Mouse (Mus musculus): ENCODE measurements around the gene Pnma1. TPM values are rescaled to one million over a fixed set of nuclear protein-coding genes. Genes with fewer than 3 reads are reported as not detected.

The Pnma1 gene
- total RNA-seq, 2 experiments from 2014 or later: 4.8 to 5.1 TPM

DNA sequence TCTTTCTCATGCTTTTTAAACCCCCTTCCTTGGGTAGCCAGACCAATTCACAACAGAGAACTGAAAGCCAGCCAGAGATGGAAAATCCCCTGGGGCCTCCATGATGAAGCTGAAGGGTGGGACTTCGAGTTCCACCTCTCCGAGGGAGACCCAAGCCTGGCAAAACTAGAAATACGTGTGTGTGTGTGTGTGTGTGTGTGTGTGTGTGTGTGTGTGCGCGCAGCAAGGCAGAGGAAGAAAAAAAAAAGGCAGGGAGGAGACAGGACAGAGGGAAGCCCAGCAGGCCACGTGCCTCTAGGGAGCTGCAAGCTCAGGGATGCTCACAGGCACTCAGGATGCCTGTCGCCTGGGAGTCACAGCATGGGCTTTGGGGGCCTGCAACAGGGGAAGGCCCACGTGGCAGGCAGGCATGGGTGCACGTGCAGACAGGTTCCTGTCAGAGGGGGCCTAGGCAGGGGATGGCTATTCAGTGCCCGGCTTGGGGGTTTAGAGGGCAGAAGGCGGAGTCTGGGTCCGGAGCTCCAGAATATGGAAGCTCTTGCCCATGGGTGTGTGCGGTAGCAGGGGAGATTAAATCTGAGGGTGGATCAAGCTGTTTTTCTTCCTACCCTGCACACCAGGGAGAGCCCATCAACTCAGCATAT is 28.0 kb upstream of the Pnma1 start:
- Histone ChIP-seq H3K27ac (peak overlapping the region; percentile 94), H3K4me3 (peak overlapping the region; percentile 43)
- intact Hi-C loops (cut with DNase I): loop anchor here (1.0 kb wide), 1 partner anchor 42 kb away; the partner anchor contains the start of gene Elmsan1
- DNase-seq (ENCODE audit: extremely low spot score in 1 of 2, low spot score in 2 of 2): no peak
- no peak for TF ChIP-seq CTCF (IDR thresholded peaks at IDR 0.05)

DNA sequence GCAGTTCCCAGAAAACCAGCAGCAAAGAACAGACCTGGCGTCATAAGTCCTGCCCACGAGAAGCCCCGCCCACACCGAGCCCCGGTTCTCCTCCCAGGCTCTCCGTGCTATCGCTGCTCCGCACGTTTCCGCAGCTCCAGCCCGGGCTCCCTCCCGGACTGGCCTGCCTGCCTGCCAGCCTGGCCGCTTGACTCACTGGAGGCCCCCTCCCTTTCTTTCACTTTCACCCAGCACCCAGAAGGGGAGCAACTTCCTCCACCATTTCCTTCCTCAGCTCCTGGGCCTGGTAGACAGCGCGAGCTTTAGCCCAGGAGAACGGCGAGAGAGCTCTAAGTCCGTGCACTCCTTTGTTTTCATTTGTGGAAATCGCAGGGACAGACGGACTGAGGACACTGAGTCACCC is 27.4 kb upstream of the Pnma1 start:
- TF ChIP-seq CTCF (IDR thresholded peaks at IDR 0.05): no peak; the same call in 1 of the 2 replicates
- Histone ChIP-seq H3K27ac (peak overlapping the region; percentile 94), H3K4me3 (peak overlapping the region; percentile 43)
- intact Hi-C loops (cut with DNase I): loop anchor here (1.0 to 2.0 kb wide), 2 partner anchors 17 to 43 kb away; partner anchors contain the start of gene Elmsan1
- DNase-seq (ENCODE audit: extremely low spot score in 1 of 2, low spot score in 2 of 2): peak; percentile 83 to 86

DNA sequence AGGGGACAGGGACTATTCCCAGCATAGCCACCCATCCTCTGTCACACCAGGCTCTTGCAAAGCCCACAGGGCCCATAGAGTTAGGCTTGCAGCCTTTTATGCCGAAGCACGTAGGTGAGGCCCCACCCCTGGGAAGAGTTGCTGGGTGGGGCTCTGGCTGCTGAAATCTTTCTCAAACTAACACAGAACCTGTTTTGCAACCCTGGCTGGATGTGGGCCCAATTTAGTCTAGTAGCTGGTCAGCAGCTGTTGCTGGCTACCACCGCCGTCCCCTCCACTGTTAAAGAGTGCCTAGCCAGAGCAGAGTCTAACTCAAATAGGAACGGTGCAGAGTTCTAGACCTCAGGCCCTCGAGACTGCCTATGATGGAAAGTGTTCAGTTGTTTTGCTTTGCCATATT is 26.6 kb upstream of the Pnma1 start:
- no peak for DNase-seq (ENCODE audit: extremely low spot score in 1 of 2, low spot score in 2 of 2)
- intact Hi-C loops (cut with DNase I): loop anchor here (2.0 kb wide), 1 partner anchor 18 kb away; no protein-coding TSS in a partner anchor
- Histone ChIP-seq H3K27ac (peak overlapping the region; percentile 94), H3K4me3 (no peak overlapping the region)
- no peak for TF ChIP-seq CTCF (IDR thresholded peaks at IDR 0.05)

DNA sequence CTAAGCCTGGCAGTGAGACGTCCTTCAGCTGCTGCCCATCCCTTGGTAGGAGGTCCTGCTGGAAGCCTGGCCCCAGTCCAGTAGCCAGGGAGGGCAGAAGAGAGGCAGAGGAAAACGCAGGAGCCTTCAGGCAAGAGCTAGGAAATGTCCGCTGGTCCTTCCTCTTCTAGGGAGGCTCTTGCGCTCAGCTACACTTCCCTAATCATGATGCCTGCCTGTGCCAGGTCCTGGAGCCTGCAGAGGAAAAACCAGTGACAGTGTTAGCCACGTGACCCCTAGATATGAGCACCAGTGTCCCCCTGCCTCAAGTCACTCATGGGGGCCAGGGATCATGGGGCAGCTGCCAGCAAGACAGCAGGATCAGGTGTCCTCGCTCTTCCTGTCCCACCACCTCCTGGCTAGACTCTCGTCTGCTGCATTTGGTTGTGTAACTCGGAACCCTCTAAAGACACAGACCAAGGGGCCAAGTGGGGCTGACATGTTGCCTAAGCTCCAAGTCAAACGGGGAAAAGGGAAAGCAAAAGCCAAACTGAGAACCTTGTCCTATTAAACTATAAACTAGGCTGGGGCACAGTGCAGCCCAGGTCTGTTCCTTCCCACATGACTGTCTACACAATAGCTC is 26.0 kb upstream of the Pnma1 start:
- TF ChIP-seq CTCF (IDR thresholded peaks at IDR 0.05): no peak
- intact Hi-C loops (cut with DNase I): loop anchor here (2.0 kb wide), 1 partner anchor 18 kb away; no protein-coding TSS in a partner anchor
- Histone ChIP-seq H3K4me3 (no peak overlapping the region), H3K27ac (peak overlapping the region; percentile 25; the same call in 1 of the 2 replicates)
- DNase-seq (ENCODE audit: extremely low spot score in 1 of 2, low spot score in 2 of 2): no peak

DNA sequence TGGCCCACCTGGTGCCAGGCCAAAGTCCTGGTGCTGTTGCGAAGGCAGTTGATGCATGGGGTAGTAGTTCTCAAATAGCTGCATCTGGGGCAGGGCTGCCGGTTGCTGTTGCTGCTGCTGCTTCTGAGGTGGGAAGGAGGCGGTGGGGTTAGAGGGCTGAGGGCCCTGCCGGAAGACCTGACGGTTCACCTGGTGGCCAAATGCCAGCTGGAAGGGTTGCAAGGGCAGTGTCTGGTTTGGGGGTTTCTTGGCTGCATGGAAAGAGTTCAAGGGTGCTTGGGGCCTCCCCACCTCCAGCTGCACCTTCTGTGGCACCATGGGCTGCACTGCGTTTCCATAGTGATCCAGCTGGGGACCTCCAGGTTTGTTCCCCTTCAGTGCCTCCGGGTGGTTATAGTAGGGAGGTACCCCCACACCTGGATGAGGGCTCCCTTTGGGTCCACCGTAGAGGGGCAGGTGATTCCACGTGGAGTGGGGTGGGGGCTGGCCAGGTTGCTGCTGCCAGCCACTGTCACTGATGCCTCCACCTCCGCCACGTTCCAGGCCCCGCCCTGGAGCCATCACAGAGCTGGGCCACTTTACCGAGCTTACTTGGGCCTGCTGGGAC is 25.1 kb upstream of the Pnma1 start:
- no peak for TF ChIP-seq CTCF (IDR thresholded peaks at IDR 0.05)
- no peak for DNase-seq (ENCODE audit: extremely low spot score in 1 of 2, low spot score in 2 of 2)
- Histone ChIP-seq H3K4me3 (no peak overlapping the region), H3K27ac (peak overlapping the region; percentile 32; the same call in 1 of the 2 replicates)
- intact Hi-C loops (cut with DNase I): no loop called here

DNA sequence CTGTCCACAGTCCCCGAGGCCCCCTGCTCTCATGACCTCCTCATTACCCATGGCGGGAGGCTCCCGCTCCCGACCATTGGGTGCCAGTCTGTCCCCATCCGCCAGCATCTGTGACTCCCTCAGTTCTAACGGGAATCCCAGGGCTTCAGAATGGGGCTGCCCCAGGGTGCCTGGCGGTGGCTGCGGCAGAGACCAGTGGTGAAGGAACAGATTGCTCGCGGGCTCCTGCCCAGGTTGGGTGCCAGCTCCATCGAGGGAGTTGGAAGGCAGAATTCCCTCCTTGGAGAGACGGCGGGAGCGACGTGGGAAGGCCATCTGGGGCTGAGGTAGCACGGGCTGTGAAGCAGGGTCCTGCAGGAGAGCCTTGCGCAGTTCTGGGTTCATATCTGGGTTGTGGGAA is 24.6 kb upstream of the Pnma1 start:
- no peak for TF ChIP-seq CTCF (IDR thresholded peaks at IDR 0.05)
- no peak overlapping the region; the same call in 1 of the 2 replicates for H3K27ac ChIP-seq
- no peak for DNase-seq (ENCODE audit: extremely low spot score in 1 of 2, low spot score in 2 of 2)
- no peak overlapping the region for H3K4me3 ChIP-seq
- intact Hi-C loops (cut with DNase I): no loop called here

DNA sequence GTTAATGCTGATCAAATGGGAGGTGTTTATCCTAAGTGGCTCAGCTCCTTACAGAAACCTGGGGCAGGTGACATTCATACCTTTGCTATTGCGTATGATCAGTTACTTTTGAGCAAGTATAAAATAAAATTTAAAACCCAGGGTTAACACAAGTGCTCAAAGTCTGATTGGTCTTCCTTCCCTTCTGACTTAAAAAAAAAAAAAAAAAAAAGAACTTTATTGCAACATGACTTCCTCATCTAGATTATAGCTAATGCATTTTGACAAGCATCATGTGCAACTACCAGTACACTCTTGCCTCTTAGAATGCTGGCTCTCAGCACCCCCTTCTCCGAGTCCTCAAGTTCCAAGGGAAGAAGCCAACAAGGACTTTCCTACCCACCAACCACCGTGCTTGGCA is 23.9 kb upstream of the Pnma1 start:
- H3K27ac ChIP-seq: no peak overlapping the region
- intact Hi-C loops (cut with DNase I): no loop called here
- no peak overlapping the region for H3K4me3 ChIP-seq
- DNase-seq (ENCODE audit: extremely low spot score in 1 of 2, low spot score in 2 of 2): no peak
- TF ChIP-seq CTCF (IDR thresholded peaks at IDR 0.05): no peak

DNA sequence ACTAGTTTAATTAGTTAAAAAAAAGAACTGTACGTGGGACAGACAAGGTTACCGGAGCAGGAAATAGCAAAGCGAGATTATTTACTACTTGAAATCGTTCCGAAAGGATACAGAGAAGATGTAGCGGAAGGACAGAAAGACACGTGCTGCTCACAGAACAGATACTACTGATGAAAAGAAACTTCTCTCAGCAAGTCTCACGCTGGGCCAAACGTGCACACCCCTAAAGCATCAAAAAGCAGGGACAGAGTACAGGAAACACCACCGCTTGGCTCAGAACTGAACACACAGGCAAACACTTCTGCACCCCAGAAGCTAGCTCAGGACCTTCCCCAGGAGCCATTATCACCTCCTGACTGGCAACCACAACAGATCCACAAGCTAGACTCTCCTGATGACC is 22.3 kb upstream of the Pnma1 start:
- Histone ChIP-seq H3K27ac (no peak overlapping the region), H3K4me3 (no peak overlapping the region)
- no peak for DNase-seq (ENCODE audit: extremely low spot score in 1 of 2, low spot score in 2 of 2)
- intact Hi-C loops (cut with DNase I): no loop called here
- no peak for TF ChIP-seq CTCF (IDR thresholded peaks at IDR 0.05)

DNA sequence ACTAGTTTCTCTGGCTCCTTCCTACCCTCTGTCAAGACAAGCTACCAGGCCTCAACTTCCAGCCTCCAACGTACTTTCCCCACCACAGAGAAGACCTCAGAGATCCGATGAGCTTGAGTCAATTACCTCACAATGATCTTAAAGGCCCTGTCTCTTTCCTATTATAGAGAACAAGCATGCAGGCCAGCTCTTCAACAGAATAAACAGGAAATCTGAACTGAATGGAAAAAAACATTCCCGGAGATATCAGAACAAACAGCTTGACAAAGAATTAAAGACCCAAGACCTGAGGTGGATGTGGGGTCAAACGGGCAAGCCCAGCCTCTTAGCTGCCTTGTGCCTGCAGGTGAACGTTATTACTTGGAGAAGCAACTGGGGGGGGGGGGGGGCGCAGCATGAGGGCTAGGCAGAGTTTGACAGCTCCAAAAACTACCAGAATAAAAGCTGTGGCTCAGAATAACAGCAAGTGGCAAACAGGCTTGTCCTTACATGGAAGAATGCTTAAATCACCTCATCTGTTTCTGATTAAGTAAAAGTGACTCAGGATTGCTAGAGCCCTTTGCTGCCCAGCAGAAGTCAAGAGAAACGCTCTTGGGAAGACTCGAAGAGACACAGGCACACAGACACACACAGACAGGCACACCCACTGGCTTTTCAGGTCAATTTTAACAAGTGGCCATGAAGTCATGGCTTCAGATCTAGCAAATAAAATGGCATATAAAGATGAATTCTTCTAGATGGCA is 17.5 kb upstream of the Pnma1 start:
- intact Hi-C loops (cut with DNase I): no loop called here
- H3K4me3 ChIP-seq: no peak overlapping the region
- H3K27ac ChIP-seq: no peak overlapping the region
- TF ChIP-seq CTCF (IDR thresholded peaks at IDR 0.05): no peak
- no peak for DNase-seq (ENCODE audit: extremely low spot score in 1 of 2, low spot score in 2 of 2)

DNA sequence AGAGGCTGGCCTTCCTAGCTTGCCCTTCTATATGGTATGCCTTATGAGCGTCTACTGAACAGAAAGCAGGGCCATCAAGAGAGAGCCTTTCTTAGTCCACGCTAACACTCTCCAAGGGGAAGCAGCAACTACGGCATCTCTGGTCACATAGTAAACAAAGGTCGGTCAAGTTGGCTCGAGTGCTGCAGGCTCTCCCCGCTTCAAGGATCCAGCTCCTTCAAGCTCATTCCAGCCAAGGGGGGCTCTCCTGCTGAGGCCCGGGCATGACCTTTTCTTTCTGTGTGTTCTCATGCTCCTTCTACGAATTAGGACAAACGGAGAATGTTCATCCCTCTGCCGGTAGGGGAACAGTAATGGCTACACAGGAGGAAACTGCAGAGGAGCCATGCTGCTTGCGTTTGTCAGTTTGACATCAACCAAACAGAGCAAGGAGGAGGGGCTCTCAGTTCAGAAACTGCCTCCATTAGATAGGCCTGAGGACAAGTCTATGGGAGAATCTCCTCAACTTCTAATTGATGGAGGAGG is 15.4 kb upstream of the Pnma1 start:
- intact Hi-C loops (cut with DNase I): loop anchor here (2.0 kb wide), 1 partner anchor 85 kb away; no protein-coding TSS in a partner anchor

DNA sequence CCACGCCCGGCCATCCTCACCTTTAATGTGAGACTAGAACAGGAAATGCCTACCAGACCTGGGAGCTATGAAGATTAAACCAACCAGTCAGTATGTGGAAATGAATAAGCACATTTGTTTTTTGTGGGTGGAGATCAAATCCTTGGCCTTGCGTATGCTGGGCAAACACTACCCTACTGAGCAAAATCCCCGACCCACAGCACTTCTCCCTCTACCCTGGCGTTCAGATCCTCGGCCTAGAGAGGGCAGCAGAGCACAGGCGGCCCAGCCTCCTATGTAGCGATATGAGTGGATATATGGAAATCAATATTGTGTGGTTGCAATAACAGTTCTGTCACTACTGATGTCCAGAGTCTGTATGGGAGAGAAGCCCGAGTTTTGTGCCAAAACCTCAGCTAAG is 14.8 kb upstream of the Pnma1 start:
- Histone ChIP-seq H3K27ac (no peak overlapping the region), H3K4me3 (no peak overlapping the region)
- no peak for DNase-seq (ENCODE audit: extremely low spot score in 1 of 2, low spot score in 2 of 2)
- TF ChIP-seq CTCF (IDR thresholded peaks at IDR 0.05): peak; percentile 63
- intact Hi-C loops (cut with DNase I): loop anchor here (2.0 kb wide), 1 partner anchor 86 kb away; no protein-coding TSS in a partner anchor

More for the DNA sequence above, 15.4 kb upstream of the Pnma1 start:
- no peak for DNase-seq (ENCODE audit: extremely low spot score in 1 of 2, low spot score in 2 of 2)
- H3K4me3 ChIP-seq: no peak overlapping the region
- H3K27ac ChIP-seq: no peak overlapping the region
- no peak for TF ChIP-seq CTCF (IDR thresholded peaks at IDR 0.05)
